Mouse (Mus musculus) R1 (cell line): ENCODE measurements around the gene Sytl5.

Source experiments
- DNase-seq: peaks from one replicate; pipeline ENCODE4 v3.0.0-alpha.2; 2018; ENCODE audit warnings: low read depth, low spot score

Gene Sytl5

DNA sequence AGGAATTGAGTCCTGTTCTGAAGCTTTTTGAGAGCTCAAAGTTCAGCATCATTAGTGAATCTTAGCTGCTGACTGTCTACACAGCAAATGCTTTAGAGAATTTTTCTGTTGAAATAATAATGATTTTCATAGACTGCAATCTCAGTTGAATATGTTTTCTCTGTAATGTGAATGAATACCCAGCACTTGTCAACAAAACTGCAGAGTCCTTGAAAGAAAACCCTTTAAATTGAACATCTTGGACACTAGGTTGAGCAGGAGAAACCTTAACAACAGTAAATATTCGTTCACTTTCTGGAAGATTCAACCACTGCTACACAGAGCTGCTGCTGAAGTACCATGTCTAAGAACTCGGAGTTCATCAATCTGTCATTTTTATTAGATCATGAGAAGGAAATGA, at the start of gene Sytl5:
TSS of gene Sytl5 (plus strand) at position 301 of the 400 bp plus-strand sequence.
- no peak for DNase-seq

DNA sequence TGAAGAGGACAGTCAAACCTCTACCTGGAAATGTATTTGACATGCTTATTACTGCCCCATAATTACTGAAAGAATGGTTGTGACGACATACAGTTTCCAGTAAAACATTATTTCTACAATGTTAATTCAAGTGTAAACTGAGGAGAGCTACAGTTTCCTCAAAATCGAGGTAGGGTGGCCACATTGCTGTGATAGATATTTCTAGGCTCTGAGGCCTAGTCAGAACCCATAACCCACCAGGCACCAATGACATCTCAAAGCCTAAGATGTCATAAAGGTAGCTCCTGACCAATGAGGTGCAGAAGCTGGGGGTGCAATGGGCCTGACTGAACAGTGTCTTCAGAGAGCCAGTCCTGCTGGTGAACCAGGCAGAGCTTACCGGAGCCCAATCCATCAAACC, 38.8 kb upstream of the Sytl5 start, which contains the start of gene Hypm:
TSS of gene Hypm (plus strand) at position 301 of the 400 bp plus-strand sequence.
- DNase-seq = no peak

DNA sequence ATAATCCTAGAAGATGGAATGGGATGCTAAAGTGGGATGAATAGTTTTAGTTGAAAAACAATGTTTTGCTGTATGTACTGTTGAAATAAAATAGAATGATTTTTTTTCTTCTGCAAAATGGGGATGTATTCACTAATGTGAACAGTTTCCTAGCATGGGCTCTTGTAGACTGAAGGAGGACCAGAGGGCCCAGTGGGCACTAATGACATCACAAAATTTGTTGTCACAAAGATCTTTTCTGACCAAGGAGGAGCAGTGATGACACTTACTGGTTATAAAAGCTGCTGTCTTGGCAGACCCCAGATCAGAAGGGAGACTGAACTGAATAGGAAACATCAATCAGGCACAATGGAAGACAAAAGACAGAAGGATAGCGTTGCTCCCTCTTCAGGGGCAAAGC, 36.0 kb upstream of the Sytl5 start, which contains the start of gene H2al3:
TSS of gene H2al3 (plus strand) at position 301 of the 400 bp plus-strand sequence.
- DNase-seq = peak; percentile 0

DNA sequence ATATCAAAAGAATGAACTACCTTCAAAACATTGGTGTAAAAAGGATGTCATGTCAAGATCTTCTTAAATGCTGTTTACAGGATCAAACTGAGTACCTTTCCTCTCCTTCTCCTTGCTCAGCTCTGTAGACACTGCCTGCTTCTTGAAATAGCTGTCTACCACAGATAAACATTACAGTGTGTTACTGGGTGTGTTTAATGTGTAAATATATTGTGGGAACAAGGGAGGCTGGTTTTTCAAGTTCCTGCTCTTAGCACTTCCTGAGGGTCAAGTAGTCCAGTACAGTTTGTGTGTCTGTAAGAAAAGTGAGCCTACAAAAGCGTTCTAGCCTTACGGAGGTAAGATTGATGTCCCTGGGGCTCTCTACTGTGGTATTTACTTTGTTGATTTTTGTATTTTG, 23.6 kb upstream of the Sytl5 start:
- no peak for DNase-seq

DNA sequence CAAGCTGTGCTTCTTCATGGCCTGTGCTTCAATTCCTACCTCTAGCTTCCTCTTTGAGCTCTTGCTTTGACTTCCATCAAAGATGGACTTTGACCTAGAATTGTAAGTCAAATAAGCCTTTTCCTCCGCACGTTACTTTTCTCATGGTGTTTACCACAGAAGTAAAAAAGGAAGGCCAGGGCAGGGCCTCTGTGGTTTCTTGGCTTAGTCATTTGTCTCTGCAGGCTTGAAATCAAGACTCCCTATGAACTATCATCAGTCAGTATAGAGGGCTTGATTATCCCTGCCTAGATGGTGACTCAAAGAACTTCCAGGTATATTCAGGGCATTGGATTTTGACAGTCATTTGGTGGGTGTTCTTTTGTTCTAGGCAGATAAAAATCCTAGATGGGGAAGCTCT, 9.9 kb upstream of the Sytl5 start:
- no peak for DNase-seq

DNA sequence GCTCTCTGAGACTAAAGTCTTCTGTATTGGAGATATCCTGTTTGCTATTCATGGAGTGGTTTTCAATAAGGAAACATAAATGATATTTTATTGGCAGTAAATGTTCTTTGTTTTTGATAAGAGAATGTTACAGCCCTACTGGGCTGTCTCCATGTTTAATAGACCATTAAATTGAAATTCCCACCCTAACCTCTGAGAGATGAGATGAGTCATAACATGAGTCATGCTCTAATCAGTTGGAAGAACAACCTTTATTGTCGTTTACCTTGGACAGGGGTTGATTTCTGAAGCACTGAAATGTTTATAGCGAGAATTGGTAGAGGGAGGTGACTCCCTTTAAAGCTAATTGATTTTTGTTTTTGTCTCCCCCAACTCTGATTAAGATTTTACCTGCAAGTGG, 24.1 kb downstream of the Sytl5 start:
- no peak for DNase-seq

DNA sequence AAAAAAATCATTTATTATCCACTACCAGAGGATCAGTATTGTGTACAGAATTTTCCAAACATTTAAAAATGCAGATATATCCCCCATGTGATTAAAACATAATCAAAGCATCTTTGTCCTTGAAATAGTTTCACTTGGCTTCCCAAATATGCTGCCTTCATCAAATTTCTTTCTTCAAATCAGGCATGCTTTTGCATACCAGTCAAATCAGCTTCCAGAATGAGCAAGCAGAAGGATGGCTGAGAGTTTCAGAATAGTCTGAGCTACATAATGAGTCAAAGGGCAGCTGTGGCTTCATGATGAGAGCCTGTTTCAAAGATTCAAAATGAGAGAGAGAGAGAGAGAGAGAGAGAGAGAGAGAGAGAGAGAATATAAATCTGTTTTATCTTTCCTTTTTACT, 48.4 kb downstream of the Sytl5 start:
- DNase-seq = no peak

DNA sequence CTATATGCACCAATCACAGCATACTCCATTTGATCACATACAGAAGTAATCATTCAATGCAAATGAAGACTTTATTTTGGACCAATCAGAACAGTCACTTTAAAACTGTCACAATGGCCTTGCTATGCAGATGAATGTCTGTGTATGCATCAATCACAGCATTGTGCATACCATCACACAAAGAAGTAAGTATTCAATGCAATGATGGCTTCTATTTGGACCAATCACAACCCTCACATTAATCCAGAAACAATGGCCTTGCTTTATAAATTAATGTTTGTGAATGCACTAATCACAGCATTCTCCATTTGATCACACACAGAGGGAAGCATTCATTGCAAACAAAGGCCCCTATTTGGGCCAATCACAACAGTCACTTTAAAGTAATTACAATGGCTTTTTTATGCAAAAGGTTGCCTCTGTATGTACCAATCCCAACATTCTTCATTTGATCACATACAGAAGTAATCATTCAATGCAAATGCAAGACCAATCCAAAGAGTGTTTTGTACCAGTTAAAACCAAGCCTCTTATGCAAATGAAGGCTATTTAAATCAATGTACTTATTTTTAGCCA, 98.8 kb downstream of the Sytl5 start:
- no peak for DNase-seq

DNA sequence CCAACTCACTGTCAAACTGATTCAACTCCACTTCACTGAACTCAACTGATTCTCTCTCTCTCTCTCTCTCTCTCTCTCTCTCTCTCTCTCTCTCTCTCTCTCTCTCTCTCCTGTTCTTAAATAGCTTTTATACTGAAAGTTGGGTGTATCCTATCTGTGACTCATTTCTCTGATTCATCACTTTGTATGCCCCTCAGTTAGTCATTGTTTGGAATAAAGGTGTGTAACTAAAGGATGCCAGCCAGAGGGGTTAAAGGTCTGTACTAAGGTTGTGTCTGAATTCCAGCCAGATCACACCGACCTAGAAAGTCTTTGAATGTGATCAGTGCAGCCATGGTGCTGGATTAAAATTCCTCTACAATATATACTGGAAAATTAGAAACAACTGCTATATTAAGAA, 115.3 kb downstream of the Sytl5 start:
- DNase-seq = no peak

DNA sequence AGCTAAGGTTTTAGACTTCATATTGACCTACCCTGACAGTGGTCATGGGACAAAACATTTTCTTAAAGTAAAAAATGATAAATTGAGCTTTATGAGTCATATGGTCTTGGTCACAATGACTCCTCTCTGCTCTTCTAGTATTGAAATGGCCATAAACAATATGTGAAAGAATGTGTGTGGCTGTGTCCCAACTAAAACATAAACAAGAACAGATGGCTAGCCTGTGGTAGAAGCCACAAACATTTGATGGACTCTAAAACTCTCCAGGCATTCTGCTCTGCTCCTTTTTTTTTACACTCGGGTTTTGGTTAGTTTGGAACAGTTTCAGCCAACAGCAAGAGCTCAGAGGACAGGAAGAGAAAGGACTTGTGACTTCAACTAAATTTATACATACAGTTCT, 120.5 kb downstream of the Sytl5 start:
- DNase-seq = no peak

DNA sequence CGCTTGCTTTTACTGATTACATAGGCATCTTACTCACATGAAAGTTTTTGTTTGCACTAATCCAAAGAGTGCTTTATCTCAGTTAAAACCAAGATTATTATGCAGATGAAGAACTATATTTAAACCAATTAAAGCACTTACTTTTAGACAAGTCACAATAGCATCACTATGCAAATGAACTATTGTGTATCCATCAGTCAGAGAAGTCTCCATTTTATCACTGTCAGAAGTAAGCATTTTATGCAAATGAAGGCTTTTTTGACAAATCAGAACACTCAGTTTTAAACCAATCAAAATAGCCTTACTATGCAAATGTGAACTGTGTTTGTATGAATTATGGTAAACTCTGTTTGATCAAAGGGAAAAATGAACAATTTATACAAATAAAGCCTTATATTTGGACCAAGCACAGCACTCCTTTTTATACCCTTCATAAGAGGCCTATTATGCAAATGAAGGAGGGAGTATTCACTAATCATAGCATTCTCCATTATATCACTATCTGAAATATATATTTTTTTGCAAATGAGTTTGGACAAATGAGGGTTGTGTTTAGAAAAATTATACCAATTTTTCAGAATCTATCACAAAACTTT, 122.4 kb downstream of the Sytl5 start:
- no peak for DNase-seq

DNA sequence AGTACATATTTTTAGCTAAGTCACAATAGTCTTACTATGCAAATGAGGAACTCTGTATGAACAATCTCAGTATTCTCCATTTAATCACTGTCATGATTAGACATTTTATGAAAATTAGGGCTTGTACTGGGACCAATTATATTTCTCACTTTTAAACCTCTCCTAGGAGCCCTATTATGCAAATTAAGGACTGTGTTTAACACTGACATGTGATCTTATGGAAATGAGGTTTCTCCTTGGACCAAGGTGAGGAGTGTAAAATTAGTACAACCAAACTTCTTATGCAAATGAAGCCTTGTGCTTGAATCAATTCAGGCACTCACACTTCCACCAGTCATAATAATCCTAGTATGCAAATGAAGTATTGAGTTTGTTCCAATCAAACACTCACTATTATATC, 124.8 kb downstream of the Sytl5 start:
- no peak for DNase-seq

DNA sequence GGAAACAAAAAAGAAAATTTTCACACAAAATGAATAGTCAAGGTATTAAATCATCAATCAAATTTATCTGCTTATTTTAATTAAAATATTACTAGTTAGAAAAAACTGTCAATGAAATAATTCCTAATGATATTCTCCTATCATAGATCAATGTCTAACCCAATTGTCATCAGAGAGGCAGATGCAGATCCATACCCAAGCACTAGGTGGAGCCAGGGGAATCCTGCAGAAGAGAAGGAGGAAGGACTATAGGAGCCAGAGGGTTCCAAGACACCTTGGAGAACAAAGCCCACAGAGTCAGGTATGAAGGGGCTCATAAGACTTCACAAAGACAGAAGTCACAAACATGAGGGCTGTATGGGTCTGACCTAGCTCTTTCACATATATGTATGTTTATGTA, 149.2 kb downstream of the Sytl5 start:
- DNase-seq = no peak
